Mouse (Mus musculus) heart, embryonic 16.5 days (tissue): ENCODE measurements around the gene Aloxe3. TPM values are rescaled to one million over a fixed set of nuclear protein-coding genes. Genes with fewer than 3 reads are reported as not detected.

Source experiments
- ATAC-seq: fragments of 200-750 bp; cut with Nextera tagmentation; replicated peaks from 2 replicates; pipeline ENCODE4 v1.8.0; 2017; ENCODE audit warnings: moderate number of reproducible peaks; ENCODE audit not compliant: insufficient read depth, low FRiP score; ENCODE audit errors: extremely low read depth
- H3K27ac ChIP-seq: fragments of 300-500 bp; sonication (generic); 2 replicates; pipeline ENCODE4 v1.5.1; 2014; ENCODE audit warnings: mild to moderate bottlenecking, low read length, control low read depth, moderate library complexity
- H3K27me3 ChIP-seq: fragments of 300-500 bp; sonication (generic); 2 replicates; pipeline ENCODE4 v1.6.1; 2014; ENCODE audit warnings: low read length, mixed read lengths; ENCODE audit not compliant: control insufficient read depth, insufficient read depth
- H3K36me3 ChIP-seq: fragments of 300-500 bp; sonication (generic); 2 replicates; pipeline ENCODE4 v1.6.1; 2014; ENCODE audit not compliant: control insufficient read depth, insufficient read depth
- H3K4me1 ChIP-seq: fragments of 300-500 bp; sonication (generic); 2 replicates; pipeline ENCODE4 v1.6.1; 2014; ENCODE audit warnings: low read length, mixed read lengths; ENCODE audit not compliant: control insufficient read depth, insufficient read depth
- H3K4me2 ChIP-seq: fragments of 300-500 bp; sonication (generic); 2 replicates; pipeline ENCODE4 v1.6.1; 2014; ENCODE audit warnings: low read depth, mild to moderate bottlenecking, control low read depth, low read length
- H3K4me3 ChIP-seq: fragments of 300-500 bp; sonication (generic); 2 replicates; pipeline ENCODE4 v1.5.1; 2014; ENCODE audit warnings: mild to moderate bottlenecking, control low read depth, low read length
- H3K9ac ChIP-seq: fragments of 300-500 bp; sonication (generic); 2 replicates; pipeline ENCODE4 v1.6.1; 2014; ENCODE audit warnings: low read length, control low read depth
- H3K9me3 ChIP-seq: fragments of 300-500 bp; sonication (generic); replicated peaks from 2 replicates; pipeline ENCODE4 v1.6.1; 2016; ENCODE audit warnings: low read length; ENCODE audit not compliant: control insufficient read depth
- WGBS: fragments of 180-500 bp; shearing (Covaris S2); extraction: QIAGEN DNeasy Blood & Tissue Kit; methylation state at CpG from one replicate; pipeline ENCODE4 v1.1.7; 2014; 5-methylcytosine and 5-hydroxymethylcytosine counted together
- polyA plus RNA-seq: library from polyadenylated mRNA; unstranded; fragments of >200 nt; fragmentation: Nextera tagmentation; extraction: Ambion mirVana; gene quantifications from 2 replicates; pipeline ENCODE4 v1.2.1, GENCODE M21; 2015

The Aloxe3 gene
- polyA plus RNA-seq, 1 experiment from 2014 or later = 0.08 TPM

GRCm38 (mm10) chr11:69098762-69099091, 27.0 kb upstream of the Aloxe3 start:
- H3K9me3 ChIP-seq = no peaks in the 10 kb centered on the region
- H3K4me2 ChIP-seq = peak overlapping the region; percentile 98
- peak overlapping the region; percentile 83 for H3K9ac ChIP-seq
- H3K27me3 ChIP-seq = no peaks in the 10 kb centered on the region
- WGBS = under 1% methylated on average over 19 of the region's 19 CpGs
- H3K27ac ChIP-seq = peak overlapping the region; percentile 99
- peak overlapping the region; percentile 76 for H3K4me3 ChIP-seq
- peak; percentile 1; the same call in 1 of the 2 replicates for ATAC-seq
- H3K4me1 ChIP-seq = peaks cover 38% of the 10 kb centered on the region
- H3K36me3 ChIP-seq = peaks cover 33% of the 10 kb centered on the region

DNA sequence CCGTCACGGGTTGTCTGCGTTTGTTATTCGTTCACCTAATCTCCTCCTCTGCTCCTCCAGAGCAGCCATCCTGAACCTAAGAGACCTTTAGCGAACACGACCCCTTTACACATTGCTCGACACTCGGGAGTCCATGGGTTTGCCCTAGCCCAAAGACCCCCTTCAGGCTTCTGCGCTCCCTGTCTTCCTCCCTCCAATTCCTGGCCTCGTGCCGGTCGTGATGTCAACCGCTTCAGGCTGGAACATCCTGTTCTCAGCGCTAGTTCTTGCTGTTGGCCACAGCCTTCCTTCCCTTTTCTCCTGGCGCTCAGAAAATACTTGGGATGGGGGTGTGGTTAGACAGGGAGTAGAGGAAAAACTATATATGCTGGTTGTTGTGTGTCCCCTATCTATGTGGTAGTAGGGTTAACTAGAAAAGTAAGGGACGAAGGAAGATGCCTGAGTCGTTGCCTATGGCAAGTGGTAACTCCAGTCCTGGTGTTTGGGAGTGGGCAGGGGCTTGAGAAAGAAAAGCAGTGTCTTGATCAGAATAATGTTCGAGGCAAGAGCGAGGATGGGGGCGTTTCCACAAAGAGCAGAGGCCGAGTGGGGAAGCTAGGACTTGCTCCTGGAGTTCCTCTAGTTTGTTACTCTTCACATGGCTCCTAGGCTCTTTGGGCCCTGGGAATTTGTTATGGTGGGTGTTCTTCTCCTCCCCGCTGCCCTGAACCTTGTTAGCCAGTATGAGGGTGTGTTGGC, 26.4 kb upstream of the Aloxe3 start:
- peak overlapping the region; percentile 98 for H3K4me2 ChIP-seq
- H3K4me1 ChIP-seq = peaks cover 35% of the 10 kb centered on the region
- H3K27ac ChIP-seq = peak overlapping the region; percentile 99
- H3K9ac ChIP-seq = peak overlapping the region; percentile 83
- H3K36me3 ChIP-seq = peaks cover 40% of the 10 kb centered on the region
- ATAC-seq = no peak
- 1% methylated on average over 22 of the region's 22 CpGs for WGBS
- no peaks in the 10 kb centered on the region for H3K9me3 ChIP-seq
- no peaks in the 10 kb centered on the region for H3K27me3 ChIP-seq
- peak overlapping the region; percentile 76 for H3K4me3 ChIP-seq

DNA sequence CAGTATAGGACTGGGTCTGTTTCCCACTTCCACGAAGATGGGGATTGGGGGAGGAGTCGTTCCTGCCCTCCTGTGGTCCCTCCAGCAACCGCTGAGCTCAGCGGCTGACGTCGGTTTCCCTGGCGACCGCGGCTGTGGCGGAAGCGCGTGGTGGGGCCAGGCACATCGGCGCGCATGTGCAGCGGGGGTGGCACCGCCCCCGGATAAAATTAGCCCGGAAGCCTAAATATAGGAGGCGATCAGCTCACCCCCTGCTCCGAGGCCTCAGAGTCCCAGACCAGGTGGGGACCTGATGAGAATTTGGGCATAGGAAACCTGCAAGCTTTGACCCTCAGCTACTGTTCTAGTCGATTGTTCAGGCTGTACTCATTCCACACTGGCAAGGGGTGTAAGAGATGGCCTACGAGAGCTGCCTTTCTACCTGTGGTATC, 25.8 kb upstream of the Aloxe3 start:
- peaks cover 33% of the 10 kb centered on the region for H3K4me1 ChIP-seq
- peak overlapping the region; percentile 76 for H3K4me3 ChIP-seq
- no peaks in the 10 kb centered on the region for H3K27me3 ChIP-seq
- H3K36me3 ChIP-seq = peaks cover 45% of the 10 kb centered on the region
- peak overlapping the region; percentile 83 for H3K9ac ChIP-seq
- H3K9me3 ChIP-seq = no peaks in the 10 kb centered on the region
- H3K4me2 ChIP-seq = peak overlapping the region; percentile 98
- peak; percentile 15 for ATAC-seq
- peak overlapping the region; percentile 99 for H3K27ac ChIP-seq
- under 1% methylated on average over 23 of the region's 23 CpGs for WGBS

DNA sequence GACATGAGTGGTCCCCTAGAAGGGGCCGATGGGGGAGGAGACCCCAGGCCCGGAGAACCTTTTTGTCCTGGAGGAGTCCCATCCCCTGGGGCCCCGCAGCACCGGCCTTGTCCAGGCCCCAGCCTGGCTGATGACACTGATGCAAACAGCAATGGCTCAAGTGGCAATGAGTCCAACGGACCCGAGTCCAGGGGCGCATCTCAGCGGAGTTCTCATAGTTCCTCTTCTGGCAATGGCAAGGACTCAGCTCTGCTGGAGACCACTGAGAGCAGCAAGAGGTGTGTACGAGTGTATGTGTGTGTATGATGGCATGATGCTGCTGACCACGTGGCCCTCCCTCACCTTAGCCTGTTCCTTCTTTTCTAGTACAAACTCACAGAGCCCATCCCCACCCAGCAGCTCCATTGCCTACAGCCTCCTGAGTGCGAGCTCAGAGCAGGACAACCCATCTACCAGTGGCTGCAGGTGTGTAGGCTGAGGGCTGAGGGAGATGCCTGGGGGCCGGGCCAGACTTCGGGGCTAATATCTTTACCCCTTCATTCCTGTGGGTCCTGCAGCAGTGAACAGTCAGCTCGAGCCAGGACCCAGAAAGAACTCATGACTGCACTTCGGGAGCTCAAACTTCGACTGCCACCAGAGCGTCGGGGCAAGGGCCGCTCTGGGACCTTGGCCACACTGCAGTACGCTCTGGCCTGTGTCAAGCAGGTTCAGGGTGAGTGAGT, 24.9 kb upstream of the Aloxe3 start:
- no peak for ATAC-seq
- H3K9me3 ChIP-seq = no peaks in the 10 kb centered on the region
- peaks cover 33% of the 10 kb centered on the region for H3K4me1 ChIP-seq
- H3K4me3 ChIP-seq = peak overlapping the region; percentile 76
- peaks cover 53% of the 10 kb centered on the region for H3K36me3 ChIP-seq
- H3K27ac ChIP-seq = peak overlapping the region; percentile 84
- peak overlapping the region; percentile 98 for H3K4me2 ChIP-seq
- no peaks in the 10 kb centered on the region for H3K27me3 ChIP-seq
- peak overlapping the region; percentile 65 for H3K9ac ChIP-seq
- 84% methylated on average over 20 of the region's 20 CpGs for WGBS

DNA sequence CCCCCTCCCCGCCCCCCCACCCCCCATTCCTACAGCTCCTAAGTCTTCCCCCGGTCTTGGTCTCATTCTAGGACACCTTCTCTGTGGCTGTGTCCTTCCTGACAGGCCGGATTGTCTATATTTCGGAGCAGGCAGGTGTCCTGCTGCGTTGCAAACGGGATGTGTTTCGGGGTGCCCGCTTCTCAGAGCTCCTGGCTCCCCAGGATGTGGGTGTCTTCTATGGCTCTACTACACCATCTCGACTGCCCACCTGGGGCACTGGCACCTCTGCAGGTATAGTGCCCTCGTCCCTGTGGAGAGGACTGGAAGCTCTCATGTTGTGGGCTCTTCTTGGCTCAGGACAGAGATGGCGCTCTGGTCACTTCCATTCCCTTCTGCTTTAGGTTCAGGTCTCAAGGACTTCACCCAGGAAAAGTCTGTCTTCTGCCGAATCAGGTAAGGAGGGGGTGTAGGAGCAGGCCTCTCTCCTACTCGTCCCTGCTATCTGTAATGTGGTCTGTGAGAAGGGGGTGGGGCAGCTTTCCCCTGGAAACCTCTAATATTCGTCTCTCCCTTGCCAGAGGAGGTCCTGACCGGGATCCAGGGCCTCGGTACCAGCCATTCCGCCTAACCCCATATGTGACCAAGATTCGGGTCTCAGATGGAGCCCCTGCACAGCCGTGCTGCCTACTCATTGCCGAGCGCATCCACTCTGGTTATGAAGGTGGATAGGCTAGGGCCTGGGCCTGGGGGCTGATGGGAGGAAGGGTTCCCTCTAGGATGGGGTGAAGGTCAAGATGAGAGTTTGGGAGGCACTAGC, 23.9 kb upstream of the Aloxe3 start:
- Histone ChIP-seq H3K9me3 (no peaks in the 10 kb centered on the region), H3K36me3 (peaks cover 58% of the 10 kb centered on the region), H3K4me1 (peaks cover 33% of the 10 kb centered on the region), H3K9ac (no peak overlapping the region), H3K27ac (no peak overlapping the region), H3K27me3 (no peaks in the 10 kb centered on the region), H3K4me3 (no peak overlapping the region), H3K4me2 (no peak overlapping the region)
- 89% methylated on average over 21 of the region's 21 CpGs for WGBS
- no peak for ATAC-seq

GRCm38 (mm10) chr11:69102403-69102725, 23.3 kb upstream of the Aloxe3 start:
- Histone ChIP-seq H3K4me1 (peaks cover 33% of the 10 kb centered on the region), H3K4me2 (no peak overlapping the region), H3K4me3 (no peak overlapping the region), H3K36me3 (peaks cover 63% of the 10 kb centered on the region), H3K9ac (no peak overlapping the region), H3K9me3 (no peaks in the 10 kb centered on the region), H3K27me3 (no peaks in the 10 kb centered on the region), H3K27ac (no peak overlapping the region)
- 90% methylated on average over 7 of the region's 7 CpGs for WGBS
- no peak for ATAC-seq

DNA sequence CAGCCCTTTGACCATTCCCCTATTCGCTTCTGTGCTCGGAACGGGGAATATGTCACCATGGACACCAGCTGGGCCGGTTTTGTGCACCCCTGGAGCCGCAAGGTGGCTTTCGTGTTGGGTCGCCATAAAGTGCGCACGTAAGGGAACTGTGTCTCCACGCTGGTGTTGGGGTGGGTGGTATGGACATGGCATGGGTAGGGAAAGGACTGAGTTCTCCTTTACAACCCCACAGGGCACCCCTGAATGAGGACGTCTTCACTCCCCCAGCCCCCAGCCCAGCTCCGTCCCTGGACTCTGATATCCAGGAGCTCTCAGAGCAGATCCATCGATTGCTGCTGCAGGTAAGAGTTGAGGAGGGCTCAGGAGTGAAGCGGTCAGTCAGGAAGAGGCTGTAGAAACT, 22.6 kb upstream of the Aloxe3 start:
- Histone ChIP-seq H3K4me2 (no peak overlapping the region), H3K9ac (no peak overlapping the region), H3K4me1 (peaks cover 26% of the 10 kb centered on the region), H3K4me3 (no peak overlapping the region), H3K9me3 (no peaks in the 10 kb centered on the region), H3K36me3 (peaks cover 70% of the 10 kb centered on the region), H3K27me3 (no peaks in the 10 kb centered on the region), H3K27ac (no peak overlapping the region)
- 93% methylated on average over 14 of the region's 14 CpGs for WGBS
- no peak for ATAC-seq

GRCm38 (mm10) chr11:69103531-69104435, 21.9 kb upstream of the Aloxe3 start:
- WGBS = 89% methylated on average over 15 of the region's 15 CpGs
- no peaks in the 10 kb centered on the region for H3K27me3 ChIP-seq
- peaks cover 77% of the 10 kb centered on the region for H3K36me3 ChIP-seq
- no peak for ATAC-seq
- H3K27ac ChIP-seq = no peak overlapping the region
- no peaks in the 10 kb centered on the region for H3K9me3 ChIP-seq
- H3K9ac ChIP-seq = no peak overlapping the region
- H3K4me1 ChIP-seq = peaks cover 21% of the 10 kb centered on the region
- no peak overlapping the region for H3K4me2 ChIP-seq
- no peak overlapping the region for H3K4me3 ChIP-seq
